Mouse (Mus musculus): ENCODE data around the gene Gsdma2.

DNA sequence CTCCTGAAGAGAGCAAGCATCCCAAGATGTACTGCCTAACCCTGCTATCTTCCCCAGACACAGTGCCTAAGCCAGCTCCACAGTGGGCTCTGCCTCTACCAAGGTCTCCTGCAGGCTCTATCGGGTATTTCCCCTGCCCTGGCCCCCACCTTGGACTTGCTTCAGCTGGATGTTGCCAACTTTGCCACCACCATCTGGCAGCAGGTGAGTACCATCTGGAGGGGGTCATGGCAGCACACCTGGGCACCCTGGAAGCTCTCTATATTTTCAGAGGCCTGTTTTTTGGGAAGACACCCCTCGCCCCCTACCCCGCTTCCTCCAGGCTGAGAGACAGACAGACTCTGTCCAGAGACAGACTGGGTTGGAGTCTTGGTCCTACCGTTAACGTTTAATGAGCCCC, 55.8 kb downstream of the Gsdma2 start:
- TF ChIP-seq KAT2A (conservative IDR thresholded peaks at IDR 0.05; ENCODE audit: low read depth, low read length): no peak
- no peak for TF ChIP-seq NRF1 (IDR thresholded peaks at IDR 0.05; ENCODE audit: insufficient read depth, low read depth, low read length, poor library complexity, severe bottlenecking)
- no peak for TF ChIP-seq MYC (IDR thresholded peaks at IDR 0.05; ENCODE audit: low read depth, low read length)
- TF ChIP-seq UBTF (IDR thresholded peaks at IDR 0.05; ENCODE audit: borderline replicate concordance, insufficient read depth, low read depth, low read length): no peak
